Mouse (Mus musculus) E14TG2a.4 (cell line): Measurements from ENCODE around the gene Mpdu1.

Source experiments
- H3K27me3 ChIP-seq: 2 replicates; pipeline ENCODE4 v1.6.1; 2014; ENCODE audit warnings: low read length, control low read depth; ENCODE audit not compliant: insufficient read depth
- H3K36me3 ChIP-seq: 2 replicates; pipeline ENCODE4 v1.6.1; 2014; ENCODE audit warnings: low read length, control low read depth; ENCODE audit not compliant: insufficient read depth
- H3K4me1 ChIP-seq: replicated peaks from 2 replicates; pipeline ENCODE4 v1.6.1; 2014; ENCODE audit warnings: low read depth, low read length, control low read depth
- H3K4me3 ChIP-seq: replicated peaks from 2 replicates; pipeline ENCODE4 v1.5.1; 2014; ENCODE audit warnings: mild to moderate bottlenecking, low read length
- H3K9me3 ChIP-seq: 2 replicates; pipeline ENCODE4 v1.6.1; 2014; ENCODE audit warnings: low read length, control low read depth
- CTCF ChIP-seq: conservative IDR thresholded peaks from 2 replicates; pipeline ENCODE4 v1.5.1; 2014; ENCODE audit warnings: low read length
- NANOG ChIP-seq: IDR thresholded peaks from 2 replicates; pipeline ENCODE4 v1.6.1; 2014; ENCODE audit warnings: borderline replicate concordance, low read length, mixed read lengths
- POU5F1 ChIP-seq: IDR thresholded peaks from 2 replicates; pipeline ENCODE4 v1.6.1; 2014; ENCODE audit warnings: low read length, borderline replicate concordance

Gene Mpdu1

GRCm38 (mm10) chr11:69662213-69662966 is at the start of gene Mpdu1:
Gene Mpdu1 (minus strand): TSS chr11:69662642.
- Histone ChIP-seq H3K27me3 (no peaks in the 10 kb centered on the region), H3K4me1 (peaks cover 79% of the 10 kb centered on the region), H3K9me3 (no peaks in the 10 kb centered on the region), H3K4me3 (peak within 1 kb of the TSS; percentile 82), H3K36me3 (peaks cover 70% of the 10 kb centered on the region)
- TF ChIP-seq CTCF: no peak
- TF ChIP-seq POU5F1: no peak
- no peak for TF ChIP-seq NANOG

- TF ChIP-seq POU5F1 (no peak), NANOG (no peak), CTCF (no peak)
- no peaks in the 10 kb centered on the region for H3K27me3 ChIP-seq
- H3K4me3 ChIP-seq: no peak overlapping the region
- H3K4me1 ChIP-seq: peaks cover 85% of the 10 kb centered on the region
- no peaks in the 10 kb centered on the region for H3K36me3 ChIP-seq
- H3K9me3 ChIP-seq: no peaks in the 10 kb centered on the region
Measured at GRCm38 (mm10) chr11:69711082-69711481, 48.6 kb upstream of the Mpdu1 start.

- Histone ChIP-seq H3K4me1 (peaks cover 82% of the 10 kb centered on the region), H3K36me3 (no peaks in the 10 kb centered on the region), H3K4me3 (no peak overlapping the region), H3K27me3 (no peaks in the 10 kb centered on the region), H3K9me3 (no peaks in the 10 kb centered on the region)
- TF ChIP-seq NANOG (no peak), POU5F1 (no peak)
Measured at GRCm38 (mm10) chr11:69710470-69710869, 48.0 kb upstream of the Mpdu1 start.

GRCm38 (mm10) chr11:69709554-69710446 is 47.4 kb upstream of the Mpdu1 start:
- Histone ChIP-seq H3K36me3 (no peaks in the 10 kb centered on the region), H3K9me3 (no peaks in the 10 kb centered on the region), H3K4me1 (peaks cover 82% of the 10 kb centered on the region), H3K4me3 (peak overlapping the region; percentile 35), H3K27me3 (no peaks in the 10 kb centered on the region)
- TF ChIP-seq CTCF (no peak), POU5F1 (no peak), NANOG (no peak)

GRCm38 (mm10) chr11:69708614-69709265 is 46.3 kb upstream of the Mpdu1 start:
- H3K4me3 ChIP-seq: peak overlapping the region; percentile 14; the same call in 1 of the 2 replicates

GRCm38 (mm10) chr11:69707873-69708381 is 45.5 kb upstream of the Mpdu1 start:
- Histone ChIP-seq H3K4me3 (peak overlapping the region; percentile 14; the same call in 1 of the 2 replicates), H3K9me3 (no peaks in the 10 kb centered on the region), H3K27me3 (no peaks in the 10 kb centered on the region), H3K4me1 (peaks cover 72% of the 10 kb centered on the region), H3K36me3 (no peaks in the 10 kb centered on the region)
- no peak for TF ChIP-seq POU5F1
- no peak for TF ChIP-seq NANOG
- TF ChIP-seq CTCF: no peak

More at GRCm38 (mm10) chr11:69708614-69709265, 46.3 kb upstream of the Mpdu1 start:
- H3K9me3 ChIP-seq: no peaks in the 10 kb centered on the region
- H3K36me3 ChIP-seq: no peaks in the 10 kb centered on the region
- H3K4me1 ChIP-seq: peaks cover 75% of the 10 kb centered on the region
- TF ChIP-seq CTCF (no peak), POU5F1 (no peak)
- no peaks in the 10 kb centered on the region for H3K27me3 ChIP-seq

- H3K4me1 ChIP-seq: peaks cover 76% of the 10 kb centered on the region
- H3K36me3 ChIP-seq: no peaks in the 10 kb centered on the region
- no peaks in the 10 kb centered on the region for H3K27me3 ChIP-seq
- peak overlapping the region; percentile 67 for H3K4me3 ChIP-seq
- no peak for TF ChIP-seq NANOG
- no peak for TF ChIP-seq POU5F1
- TF ChIP-seq CTCF: no peak
- H3K9me3 ChIP-seq: no peaks in the 10 kb centered on the region
Measured at GRCm38 (mm10) chr11:69707480-69707847, 45.0 kb upstream of the Mpdu1 start.
